Mouse (Mus musculus) MEL (cell line): ENCODE data around the gene Mtg2.

Experiments
- NELFE ChIP-seq: IDR thresholded peaks from 2 replicates; pipeline ENCODE4 v1.6.1; 2011; ENCODE audit warnings: low read depth, low read length, improper control_type of control experiment
- UBTF ChIP-seq: IDR thresholded peaks from 2 replicates; pipeline ENCODE4 v1.6.1; 2012; ENCODE audit warnings: low read depth, mild to moderate bottlenecking, inconsistent platforms, low read length, improper control_type of control experiment, moderate library complexity, borderline replicate concordance; ENCODE audit not compliant: insufficient read depth

GRCm38 (mm10) chr2:180099529-180099928 lies 29.1 kb downstream of the Mtg2 start:
- no peak for TF ChIP-seq UBTF
- no peak for TF ChIP-seq NELFE
